In genomic region chr9:75071029-75071705, GRCm38 (mm10) we compare ENCODE assay signal across 8 mouse cellular contexts. TPM values are rescaled to one million over a fixed set of nuclear protein-coding genes. Genes with fewer than 3 reads are reported as not detected.
DNase-seq lines count a peak whose midpoint lies in the region; ATAC-seq and TF ChIP-seq lines count a peak whose summit lies in the region.

No protein-coding gene starts in this region.

- H3K27me3 ChIP-seq in E14TG2a.4 (ENCODE audit: insufficient read depth, low read length) = peaks cover 19% of the 10 kb centered on the region
- no peaks in the 10 kb centered on the region for H3K27me3 ChIP-seq in forebrain, embryonic 11.5 days (ENCODE audit: control insufficient read depth, insufficient read depth, low read length)
- H3K27me3 ChIP-seq in heart, postnatal 0 days (ENCODE audit: control insufficient read depth, insufficient read depth, low read length) = no peaks in the 10 kb centered on the region
- peaks cover 32% of the 10 kb centered on the region for H3K27me3 ChIP-seq in liver, embryonic 16.5 days (ENCODE audit: control insufficient read depth, insufficient read depth, low read depth, low read length)
- H3K27me3 ChIP-seq in neural tube, embryonic 12.5 days (replicated peaks) = no peaks in the 10 kb centered on the region
- H3K27me3 ChIP-seq in stomach, postnatal 0 days (ENCODE audit: control insufficient read depth, insufficient read depth, low read length) = no peaks in the 10 kb centered on the region

- no peak for TF ChIP-seq EP300 in heart, postnatal 0 days (IDR thresholded peaks at IDR 0.05; ENCODE audit: low read depth)
- TF ChIP-seq EP300 in stomach, postnatal 0 days (optimal IDR thresholded peaks at IDR 0.05) = no peak

- peak overlapping the region; percentile 95 for H3K27ac ChIP-seq in forebrain, embryonic 11.5 days (ENCODE audit: low read depth, low read length)
- H3K27ac ChIP-seq in heart, postnatal 0 days (ENCODE audit: low read depth) = peak overlapping the region; percentile 28
- peak overlapping the region; percentile 29; the same call in 1 of the 2 replicates for H3K27ac ChIP-seq in liver, embryonic 16.5 days (ENCODE audit: low read length)
- H3K27ac ChIP-seq in neural tube, embryonic 12.5 days = peak overlapping the region; percentile 97
- peak overlapping the region; percentile 86 for H3K27ac ChIP-seq in stomach, postnatal 0 days (replicated peaks)

- peak; percentile 95 for ATAC-seq in forebrain, embryonic 11.5 days (replicated peaks; ENCODE audit: low FRiP score)
- ATAC-seq in heart, postnatal 0 days (ENCODE audit: insufficient read depth, low read depth) = peak; percentile 93
- peak; percentile 97 for ATAC-seq in liver, embryonic 16.5 days (ENCODE audit: low read depth)
- ATAC-seq in neural tube, embryonic 12.5 days (ENCODE audit: low FRiP score, low read depth) = peak; percentile 96
- ATAC-seq in stomach, postnatal 0 days (ENCODE audit: low FRiP score, low TSS enrichment) = peak; percentile 98

- DNase-seq in c-Kit-positive CD71-positive TER-119-negative erythroid progenitor cells, embryonic 14.5 days (ENCODE audit: low read depth) = peak; percentile 54
- DNase-seq in forebrain, embryonic 11.5 days (ENCODE audit: low spot score) = peak; percentile 93
- peak; percentile 56 for DNase-seq in heart, postnatal 0 days (ENCODE audit: low spot score)
- DNase-seq in kidney, postnatal 36 days = peak; percentile 60 to 86
- DNase-seq in stomach, postnatal 0 days (ENCODE audit: low spot score) = peak; percentile 87

- H3K4me3 ChIP-seq in E14TG2a.4 (replicated peaks; ENCODE audit: low read length) = peak overlapping the region; percentile 91
- peak overlapping the region; percentile 80 for H3K4me3 ChIP-seq in forebrain, embryonic 11.5 days (ENCODE audit: low read depth, low read length)
- H3K4me3 ChIP-seq in heart, postnatal 0 days (ENCODE audit: low read depth, low read length) = peak overlapping the region; percentile 77
- peak overlapping the region; percentile 71 for H3K4me3 ChIP-seq in liver, embryonic 16.5 days (ENCODE audit: low read depth, low read length)
- H3K4me3 ChIP-seq in neural tube, embryonic 12.5 days = peak overlapping the region; percentile 90
- peak overlapping the region; percentile 73 for H3K4me3 ChIP-seq in stomach, postnatal 0 days (ENCODE audit: low read depth, low read length)

- H3K9me3 ChIP-seq in E14TG2a.4 (ENCODE audit: low read length) = no peaks in the 10 kb centered on the region
- H3K9me3 ChIP-seq in forebrain, embryonic 11.5 days (ENCODE audit: control insufficient read depth, low read length) = no peaks in the 10 kb centered on the region
- no peaks in the 10 kb centered on the region for H3K9me3 ChIP-seq in heart, postnatal 0 days (replicated peaks; ENCODE audit: control insufficient read depth, low read length)
- no peaks in the 10 kb centered on the region for H3K9me3 ChIP-seq in liver, embryonic 16.5 days (replicated peaks; ENCODE audit: control insufficient read depth, low read length)
- no peaks in the 10 kb centered on the region for H3K9me3 ChIP-seq in neural tube, embryonic 12.5 days
- no peaks in the 10 kb centered on the region for H3K9me3 ChIP-seq in stomach, postnatal 0 days (ENCODE audit: control insufficient read depth, low read length)

- H3K4me1 ChIP-seq in E14TG2a.4 (replicated peaks; ENCODE audit: low read depth, low read length) = peaks cover 16% of the 10 kb centered on the region
- peaks cover 3% of the 10 kb centered on the region; the same call in 1 of the 2 replicates for H3K4me1 ChIP-seq in forebrain, embryonic 11.5 days (replicated peaks; ENCODE audit: control insufficient read depth, insufficient read depth, low read length)
- no peaks in the 10 kb centered on the region for H3K4me1 ChIP-seq in heart, postnatal 0 days (ENCODE audit: control insufficient read depth, insufficient read depth)
- H3K4me1 ChIP-seq in liver, embryonic 16.5 days (ENCODE audit: control insufficient read depth, low read depth, low read length) = peaks cover 14% of the 10 kb centered on the region
- H3K4me1 ChIP-seq in neural tube, embryonic 12.5 days = peaks cover 11% of the 10 kb centered on the region
- H3K4me1 ChIP-seq in stomach, postnatal 0 days (replicated peaks; ENCODE audit: control insufficient read depth, insufficient read depth) = 0 out of 2 replicates have a peak, but pooled peaks cover 2% of the 10 kb centered on the region

- peak overlapping the region; percentile 96 for H3K9ac ChIP-seq in forebrain, embryonic 11.5 days (ENCODE audit: low read length)
- H3K9ac ChIP-seq in heart, postnatal 0 days (replicated peaks; ENCODE audit: low read depth, low read length) = peak overlapping the region; percentile 66
- H3K9ac ChIP-seq in liver, embryonic 16.5 days (ENCODE audit: low read depth, low read length) = peak overlapping the region; percentile 67
- H3K9ac ChIP-seq in neural tube, embryonic 12.5 days = peak overlapping the region; percentile 98
- peak overlapping the region; percentile 78 for H3K9ac ChIP-seq in stomach, postnatal 0 days (ENCODE audit: low read length)

- peak overlapping the region; percentile 81 for H3K4me2 ChIP-seq in forebrain, embryonic 11.5 days (ENCODE audit: low read depth, low read length, severe bottlenecking)
- H3K4me2 ChIP-seq in heart, postnatal 0 days (ENCODE audit: low read depth, low read length) = peak overlapping the region; percentile 95
- H3K4me2 ChIP-seq in liver, embryonic 16.5 days (ENCODE audit: low read depth, low read length) = peak overlapping the region; percentile 90
- peak overlapping the region; percentile 71 for H3K4me2 ChIP-seq in neural tube, embryonic 12.5 days (replicated peaks)
- peak overlapping the region; percentile 95 for H3K4me2 ChIP-seq in stomach, postnatal 0 days (replicated peaks; ENCODE audit: low read depth)

- WGBS in forebrain, embryonic 11.5 days = under 1% methylated on average over 72 of the region's 92 CpGs
- WGBS in heart, postnatal 0 days = under 1% methylated on average over 56 of the region's 92 CpGs
- under 1% methylated on average over 56 of the region's 92 CpGs for WGBS in liver, embryonic 16.5 days (ENCODE audit: insufficient replicate concordance)
- WGBS in neural tube, embryonic 12.5 days = under 1% methylated on average over 80 of the region's 92 CpGs
- WGBS in stomach, postnatal 0 days = 0% methylated on average over 53 of the region's 92 CpGs

- no peaks in the 10 kb centered on the region for H3K36me3 ChIP-seq in E14TG2a.4 (ENCODE audit: insufficient read depth, low read length)
- no peaks in the 10 kb centered on the region for H3K36me3 ChIP-seq in forebrain, embryonic 11.5 days (ENCODE audit: control insufficient read depth, insufficient read depth, low read length)
- H3K36me3 ChIP-seq in heart, postnatal 0 days (replicated peaks; ENCODE audit: control insufficient read depth, insufficient read depth, low read length) = no peaks in the 10 kb centered on the region
- H3K36me3 ChIP-seq in liver, embryonic 16.5 days (ENCODE audit: control insufficient read depth, insufficient read depth) = no peaks in the 10 kb centered on the region
- no peaks in the 10 kb centered on the region for H3K36me3 ChIP-seq in neural tube, embryonic 12.5 days
- no peaks in the 10 kb centered on the region for H3K36me3 ChIP-seq in stomach, postnatal 0 days (ENCODE audit: control insufficient read depth, insufficient read depth, low read length)

- no peak for TF ChIP-seq CTCF in E14TG2a.4 (conservative IDR thresholded peaks at IDR 0.05; ENCODE audit: low read length)
- peak; percentile 40; the same call in 1 of the 2 replicates for TF ChIP-seq CTCF in heart, postnatal 0 days (IDR thresholded peaks at IDR 0.05; ENCODE audit: low read depth)
- TF ChIP-seq CTCF in stomach, postnatal 0 days (IDR thresholded peaks at IDR 0.05; ENCODE audit: low read depth) = peak; percentile 47

RNA-seq across cellular contexts. Expression of gene Myo5a, which starts 0.4 kb away (rescaled TPM):
- 38.0 and 41.5 TPM in 2 replicates for polyA plus RNA-seq in forebrain, embryonic 11.5 days (2014; fragmentation: Nextera tagmentation; extraction: Ambion mirVana)
- total RNA-seq in heart, postnatal 0 days (2014; rRNA removed; ENCODE audit: low replicate concordance) = 6.2 and 7.1 TPM in 2 replicates
- polyA plus RNA-seq in heart, postnatal 0 days (2015; fragmentation: Nextera tagmentation; extraction: Ambion mirVana) = 3.1 and 3.6 TPM in 2 replicates
- 1.4 and 1.6 TPM in 2 replicates for polyA plus RNA-seq in liver, embryonic 16.5 days (2015; fragmentation: Nextera tagmentation; extraction: Ambion mirVana)
- 42.4 and 45.3 TPM in 2 replicates for polyA plus RNA-seq in neural tube, embryonic 12.5 days (2016; fragmentation: Nextera tagmentation; extraction: Ambion mirVana)
- 4.3 and 4.9 TPM in 2 replicates for polyA plus RNA-seq in stomach, postnatal 0 days (2015; fragmentation: Nextera tagmentation; extraction: Ambion mirVana)

RNA-seq across cellular contexts. Expression of gene Arpp19, which starts 33.8 kb away (rescaled TPM):
- 328 and 333 TPM in 2 replicates for polyA plus RNA-seq in forebrain, embryonic 11.5 days (2014; fragmentation: Nextera tagmentation; extraction: Ambion mirVana)
- 24.3 and 44.3 TPM in 2 replicates for total RNA-seq in heart, postnatal 0 days (2014; rRNA removed; ENCODE audit: low replicate concordance)
- 229 and 244 TPM in 2 replicates for polyA plus RNA-seq in heart, postnatal 0 days (2015; fragmentation: Nextera tagmentation; extraction: Ambion mirVana)
- polyA plus RNA-seq in liver, embryonic 16.5 days (2015; fragmentation: Nextera tagmentation; extraction: Ambion mirVana) = 109 and 121 TPM in 2 replicates
- polyA plus RNA-seq in neural tube, embryonic 12.5 days (2016; fragmentation: Nextera tagmentation; extraction: Ambion mirVana) = 278 and 299 TPM in 2 replicates
- 301 and 327 TPM in 2 replicates for polyA plus RNA-seq in stomach, postnatal 0 days (2015; fragmentation: Nextera tagmentation; extraction: Ambion mirVana)

Comparison
In these comparisons a context has a peak if more than half of its experiments do, and no peak if none do; other contexts are left out.
1. Peak in every context shown above with its lines: DNase-seq, ATAC-seq, H3K4me3 ChIP-seq and H3K27ac ChIP-seq.
2. H3K27ac ChIP-seq: peak in every context shown above with its lines; median percentile 97 in neural tube, embryonic 12.5 days; 95 in forebrain, embryonic 11.5 days; 86 in stomach, postnatal 0 days; 29 in liver, embryonic 16.5 days; 28 in heart, postnatal 0 days.